Mouse (Mus musculus): ENCODE results near the gene Olfr1062. TPM values are rescaled to one million over a fixed set of nuclear protein-coding genes. Genes with fewer than 3 reads are reported as not detected.

Gene Olfr1062
- polyA plus RNA-seq, 1 experiment from 2014 or later = not detected

Other genes with a start within 250 kb of the Olfr1062 start
- gene Olfr1044, start 248.9 kb downstream of the Olfr1062 start, polyA plus RNA-seq (2015; fragmentation: Nextera tagmentation; extraction: Ambion mirVana) = not detected in 2 replicates
- gene Olfr52, start 241.1 kb downstream of the Olfr1062 start, polyA plus RNA-seq (2015; fragmentation: Nextera tagmentation; extraction: Ambion mirVana) = not detected in 2 replicates
- gene Olfr1045, start 223.7 kb downstream of the Olfr1062 start, polyA plus RNA-seq (2015; fragmentation: Nextera tagmentation; extraction: Ambion mirVana) = not detected in 2 replicates
- not detected in 2 replicates for gene Olfr1046, start 207.4 kb downstream of the Olfr1062 start, polyA plus RNA-seq (2015; fragmentation: Nextera tagmentation; extraction: Ambion mirVana)
- not detected in 2 replicates for gene Olfr1047, start 195.3 kb downstream of the Olfr1062 start, polyA plus RNA-seq (2015; fragmentation: Nextera tagmentation; extraction: Ambion mirVana)
- not detected in 2 replicates for gene Olfr1048, start 186.5 kb downstream of the Olfr1062 start, polyA plus RNA-seq (2015; fragmentation: Nextera tagmentation; extraction: Ambion mirVana)
- gene Olfr1049, start 168.4 kb downstream of the Olfr1062 start, polyA plus RNA-seq (2015; fragmentation: Nextera tagmentation; extraction: Ambion mirVana) = not detected in 2 replicates
- not detected in 2 replicates for gene Olfr1051, start 147.7 kb downstream of the Olfr1062 start, polyA plus RNA-seq (2015; fragmentation: Nextera tagmentation; extraction: Ambion mirVana)
- not detected in 2 replicates for gene Olfr1052, start 134.3 kb downstream of the Olfr1062 start, polyA plus RNA-seq (2015; fragmentation: Nextera tagmentation; extraction: Ambion mirVana)
- gene Olfr1053, start 111.5 kb downstream of the Olfr1062 start, polyA plus RNA-seq (2015; fragmentation: Nextera tagmentation; extraction: Ambion mirVana) = not detected in 2 replicates
- not detected in 2 replicates for gene Olfr1054, start 91.3 kb downstream of the Olfr1062 start, polyA plus RNA-seq (2015; fragmentation: Nextera tagmentation; extraction: Ambion mirVana)
- not detected in 2 replicates for gene Olfr1055, start 76.5 kb downstream of the Olfr1062 start, polyA plus RNA-seq (2015; fragmentation: Nextera tagmentation; extraction: Ambion mirVana)
- gene Olfr1056, start 64.3 kb downstream of the Olfr1062 start, polyA plus RNA-seq (2015; fragmentation: Nextera tagmentation; extraction: Ambion mirVana) = not detected in 2 replicates
- gene Olfr1057, start 48.4 kb downstream of the Olfr1062 start, polyA plus RNA-seq (2015; fragmentation: Nextera tagmentation; extraction: Ambion mirVana) = not detected in 2 replicates
- gene Olfr1058, start 38.2 kb downstream of the Olfr1062 start, polyA plus RNA-seq (2015; fragmentation: Nextera tagmentation; extraction: Ambion mirVana) = not detected in 2 replicates
- not detected in 2 replicates for gene Olfr1061, start 12.7 kb downstream of the Olfr1062 start, polyA plus RNA-seq (2015; fragmentation: Nextera tagmentation; extraction: Ambion mirVana)
- not detected in 2 replicates for gene Olfr1065, start 23.8 kb upstream of the Olfr1062 start, polyA plus RNA-seq (2015; fragmentation: Nextera tagmentation; extraction: Ambion mirVana)
- not detected in 2 replicates for gene Olfr1066, start 29.5 kb upstream of the Olfr1062 start, polyA plus RNA-seq (2015; fragmentation: Nextera tagmentation; extraction: Ambion mirVana)
- not detected in 2 replicates for gene Olfr228, start 60.6 kb upstream of the Olfr1062 start, polyA plus RNA-seq (2015; fragmentation: Nextera tagmentation; extraction: Ambion mirVana)
- gene Olfr1076, start 81.7 kb upstream of the Olfr1062 start, polyA plus RNA-seq (2015; fragmentation: Nextera tagmentation; extraction: Ambion mirVana) = not detected in 2 replicates
- not detected in 2 replicates for gene Olfr1079, start 115.7 kb upstream of the Olfr1062 start, polyA plus RNA-seq (2015; fragmentation: Nextera tagmentation; extraction: Ambion mirVana)
- not detected in 2 replicates for gene Olfr1080, start 131.5 kb upstream of the Olfr1062 start, polyA plus RNA-seq (2015; fragmentation: Nextera tagmentation; extraction: Ambion mirVana)
- gene Olfr1082, start 172.2 kb upstream of the Olfr1062 start, polyA plus RNA-seq (2015; fragmentation: Nextera tagmentation; extraction: Ambion mirVana) = not detected in 2 replicates
- not detected in 2 replicates for gene Olfr1084, start 213.0 kb upstream of the Olfr1062 start, polyA plus RNA-seq (2015; fragmentation: Nextera tagmentation; extraction: Ambion mirVana)
- gene Olfr1085, start 235.3 kb upstream of the Olfr1062 start, polyA plus RNA-seq (2015; fragmentation: Nextera tagmentation; extraction: Ambion mirVana) = not detected in 2 replicates

Measured in hindbrain, embryonic 15.5 days (tissue).